Mouse (Mus musculus): ENCODE results near the gene N4bp1. TPM values are rescaled to one million over a fixed set of nuclear protein-coding genes. Genes with fewer than 3 reads are reported as not detected.

Gene N4bp1
- polyA plus RNA-seq, 1 experiment from 2014 or later = 35.2 TPM

DNA sequence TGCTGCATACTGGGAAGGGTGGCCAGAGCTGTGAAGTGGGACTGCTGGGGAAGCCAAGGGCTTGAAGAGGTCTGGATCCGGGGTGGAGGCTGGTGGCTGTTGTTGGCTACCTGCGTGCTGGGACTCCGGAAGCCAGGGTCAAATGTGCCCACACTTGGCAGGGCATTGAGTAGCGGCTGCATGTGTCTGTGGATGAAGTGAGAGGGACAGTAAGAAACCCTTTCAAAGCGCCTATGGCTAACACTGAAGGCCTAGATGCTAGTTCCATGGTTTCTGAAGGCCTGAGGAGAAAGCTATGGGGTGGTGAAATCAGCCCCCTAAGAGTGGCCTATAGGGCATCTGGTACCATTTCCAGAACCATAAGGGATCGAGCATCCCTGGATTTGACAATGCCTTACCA is 40.2 kb downstream of the N4bp1 start:
- POLR2A ChIA-PET = no interaction called here
- DNase-seq (ENCODE audit: low read depth, low spot score) (no peak), ATAC-seq (no peak)
- CTCF ChIA-PET = interaction anchor here (1.0 to 2.6 kb wide), 2 partner anchors 9 to 10 kb away, joined by 3 to 8 read pairs; no protein-coding TSS in a partner anchor
- no peak for TF ChIP-seq CTCF (IDR thresholded peaks at IDR 0.05)
- H3K27me3 ChIP-seq = no peaks in the 10 kb centered on the region
- in situ Hi-C loops (cut with MboI; ENCODE audit: low pct_unique_long_range_greater_than_20kb) = no loop called here

DNA sequence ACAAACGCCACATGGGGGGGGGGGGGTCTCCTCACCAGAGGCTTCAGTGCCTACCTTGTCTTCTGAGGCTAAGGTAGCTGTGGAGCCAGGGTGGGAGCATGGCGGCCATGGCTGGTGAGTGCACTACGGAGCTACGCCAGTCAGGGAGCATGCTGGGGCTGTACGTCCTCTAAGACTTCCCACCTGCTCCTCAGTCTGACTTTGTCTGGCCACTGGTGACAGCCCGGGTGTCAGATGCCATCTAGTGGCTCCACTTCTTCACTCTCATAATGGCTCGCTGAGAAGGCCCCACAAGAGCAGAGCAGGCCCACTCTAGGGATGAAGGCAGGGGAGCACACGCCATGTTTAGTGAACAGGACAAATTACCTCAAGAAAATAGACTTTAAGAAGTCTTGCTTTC is 41.2 kb downstream of the N4bp1 start:
- ATAC-seq (no peak), DNase-seq (ENCODE audit: low read depth, low spot score) (no peak)
- ChIA-PET CTCF (interaction anchor here (0.6 to 2.6 kb wide), 3 partner anchors 9 to 61 kb away, joined by 3 to 8 read pairs (median 3); no protein-coding TSS in a partner anchor), POLR2A (interaction anchor here (0.7 to 1.1 kb wide), 2 partner anchors 10 to 74 kb away, joined by 3 to 4 read pairs; no protein-coding TSS in a partner anchor)
- no peak for TF ChIP-seq CTCF (IDR thresholded peaks at IDR 0.05)
- no peaks in the 10 kb centered on the region for H3K27me3 ChIP-seq
- in situ Hi-C loops (cut with MboI; ENCODE audit: low pct_unique_long_range_greater_than_20kb) = no loop called here

DNA sequence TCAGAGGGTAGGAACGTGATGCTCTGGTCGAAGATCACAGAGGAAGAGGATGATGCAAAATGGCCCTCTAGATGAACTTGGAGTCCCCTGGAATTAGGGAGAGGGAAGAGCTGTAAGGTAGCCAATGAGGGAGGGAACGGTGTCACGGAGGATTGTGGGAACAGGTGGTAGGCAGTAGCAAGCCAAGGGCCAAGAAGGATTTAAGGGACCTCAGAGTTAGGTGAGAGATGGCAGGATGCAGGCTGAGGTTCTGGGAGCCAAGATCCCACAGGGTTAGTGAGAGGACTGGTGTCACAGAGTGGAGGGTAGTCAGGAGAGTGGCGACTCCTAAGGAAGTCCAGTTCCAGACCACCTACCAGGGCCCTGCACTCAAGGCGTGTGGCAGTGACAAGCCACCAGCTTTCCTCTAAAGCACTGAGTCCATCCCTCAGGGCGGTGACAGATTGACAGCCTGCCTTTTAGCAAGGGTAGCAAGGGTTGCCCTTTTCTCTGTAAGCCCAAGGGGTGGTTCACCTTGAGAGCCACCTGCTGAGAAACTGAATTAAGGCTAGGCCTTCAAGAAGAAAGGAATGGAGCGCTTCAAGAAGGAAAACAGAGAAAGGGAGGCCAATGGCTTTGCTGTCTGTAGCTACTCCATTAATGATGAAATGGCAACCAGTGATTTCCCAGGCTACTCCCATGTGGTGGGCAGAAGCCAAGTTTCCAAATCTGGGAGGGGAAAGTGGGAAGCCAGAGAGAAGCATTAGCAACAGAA is 43.3 kb downstream of the N4bp1 start:
- no peak for TF ChIP-seq CTCF (IDR thresholded peaks at IDR 0.05)
- H3K27me3 ChIP-seq = no peaks in the 10 kb centered on the region
- CTCF ChIA-PET = no interaction called here
- DNase-seq (ENCODE audit: low read depth, low spot score) (no peak), ATAC-seq (no peak)
- POLR2A ChIA-PET = interaction anchor here (0.6 kb wide), 1 partner anchor 414 kb away, joined by 3 read pairs; no protein-coding TSS in a partner anchor
- in situ Hi-C loops (cut with MboI; ENCODE audit: low pct_unique_long_range_greater_than_20kb) = no loop called here

DNA sequence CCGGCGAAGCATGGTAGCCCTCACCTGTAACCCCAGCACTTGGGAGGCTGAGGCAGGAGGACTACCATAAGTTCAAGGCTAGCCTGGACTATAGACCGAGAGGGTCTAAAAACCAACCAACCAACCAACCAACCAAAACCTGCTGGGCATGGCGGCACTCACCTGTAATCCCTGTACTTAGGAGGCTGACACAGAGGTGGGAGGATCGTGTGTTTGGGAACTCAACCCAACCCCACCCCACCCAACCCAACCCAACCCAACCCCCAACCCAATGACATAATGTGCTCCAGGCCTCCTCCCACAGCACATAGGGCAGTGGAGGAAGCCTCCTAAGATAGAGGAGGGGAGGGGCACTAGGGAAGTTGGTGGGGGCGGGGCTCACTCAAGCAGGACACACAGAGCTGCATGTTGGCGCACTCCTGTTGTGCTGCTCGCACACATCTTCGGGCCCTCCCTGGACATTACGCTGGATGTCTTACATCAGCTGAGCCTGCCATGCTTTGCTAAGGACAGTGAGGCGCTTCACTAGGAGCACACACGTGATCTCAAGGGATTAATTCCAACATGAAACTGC is 44.9 kb downstream of the N4bp1 start:
- H3K27me3 ChIP-seq = no peaks in the 10 kb centered on the region
- DNase-seq (ENCODE audit: low read depth, low spot score) (no peak), ATAC-seq (no peak)
- POLR2A ChIA-PET = no interaction called here
- CTCF ChIA-PET = no interaction called here
- in situ Hi-C loops (cut with MboI; ENCODE audit: low pct_unique_long_range_greater_than_20kb) = no loop called here
- TF ChIP-seq CTCF (IDR thresholded peaks at IDR 0.05) = no peak

DNA sequence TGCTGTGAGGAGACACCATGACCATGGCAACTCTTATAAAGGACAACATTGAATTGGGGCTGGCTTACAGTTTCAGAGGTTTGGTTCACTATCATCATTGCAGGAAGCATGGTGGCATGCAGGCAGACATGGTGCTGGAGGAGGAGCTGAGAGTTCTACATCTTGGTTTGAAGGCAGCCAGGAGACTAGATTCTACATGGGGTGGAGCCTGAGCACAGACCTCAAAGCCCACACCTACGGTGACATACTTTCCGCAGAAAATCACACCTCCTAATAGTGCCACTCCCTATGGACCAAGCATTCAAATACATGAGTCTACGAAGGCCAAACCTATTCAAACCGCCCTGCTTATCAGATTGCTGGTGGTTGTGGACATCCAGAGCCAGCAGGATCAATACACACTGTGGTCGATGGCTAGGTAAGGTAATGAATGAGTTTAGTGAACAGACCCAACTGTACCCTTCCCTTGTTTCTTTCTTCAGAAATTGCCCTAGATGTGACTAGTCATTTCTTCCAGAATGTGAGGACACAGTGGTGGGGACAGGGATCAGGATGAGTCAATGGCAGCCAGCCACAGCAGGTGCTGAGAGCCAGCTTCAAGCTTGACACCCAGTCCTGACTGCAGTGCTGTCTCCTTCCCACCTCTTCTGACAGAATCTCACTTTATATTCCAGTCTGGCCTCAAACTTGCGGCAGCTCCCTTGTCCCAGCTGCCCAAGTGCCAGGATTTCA is 46.2 kb downstream of the N4bp1 start:
- ChIA-PET POLR2A (no interaction called here), CTCF (no interaction called here)
- no peak for ATAC-seq
- no peak for TF ChIP-seq CTCF (IDR thresholded peaks at IDR 0.05)
- in situ Hi-C loops (cut with MboI; ENCODE audit: low pct_unique_long_range_greater_than_20kb) = no loop called here
- H3K27me3 ChIP-seq = no peaks in the 10 kb centered on the region
- DNase-seq (ENCODE audit: low read depth, low spot score) = no peak

DNA sequence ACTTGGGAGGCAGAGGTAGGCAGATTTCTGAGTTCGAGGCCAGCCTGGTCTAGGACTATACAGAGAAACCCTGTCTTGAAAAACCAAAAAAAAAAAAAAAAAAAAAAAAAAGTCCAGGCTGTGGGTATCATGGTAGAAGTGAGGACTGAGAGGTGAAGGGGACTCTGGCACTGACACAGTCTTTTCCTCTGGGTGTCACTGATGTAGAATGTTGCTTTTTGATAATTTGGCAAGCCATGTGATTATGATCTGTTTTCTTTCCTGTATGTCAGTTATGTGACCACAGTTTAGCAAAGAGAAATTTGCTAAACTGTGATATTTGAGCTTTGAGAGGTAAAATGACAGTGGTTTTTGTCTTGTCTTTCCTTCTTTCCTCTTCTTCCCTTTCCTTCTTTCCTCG is 47.8 kb downstream of the N4bp1 start:
- POLR2A ChIA-PET = no interaction called here
- in situ Hi-C loops (cut with MboI; ENCODE audit: low pct_unique_long_range_greater_than_20kb) = no loop called here
- no peaks in the 10 kb centered on the region for H3K27me3 ChIP-seq
- TF ChIP-seq CTCF (IDR thresholded peaks at IDR 0.05) = no peak
- DNase-seq (ENCODE audit: low read depth, low spot score) (no peak), ATAC-seq (no peak)
- CTCF ChIA-PET = no interaction called here

DNA sequence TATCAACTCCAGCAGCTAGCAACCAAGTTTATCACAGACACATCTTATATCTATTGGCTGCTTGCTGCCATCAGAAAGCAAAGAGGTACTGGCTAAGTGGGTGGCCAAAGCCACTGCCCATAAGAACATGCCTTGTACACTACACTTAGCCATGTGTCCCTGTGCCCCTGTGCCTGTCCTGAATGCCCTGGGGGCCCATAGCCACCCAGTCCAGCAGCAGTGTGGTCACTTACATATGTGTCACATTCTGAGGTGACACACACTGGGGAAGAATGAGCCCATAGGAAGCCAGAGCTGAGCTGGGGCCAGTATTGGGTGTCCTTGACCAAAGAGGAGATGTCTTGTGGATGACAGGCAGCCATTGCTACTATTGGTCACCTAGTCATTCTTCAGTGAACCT is 49.2 kb downstream of the N4bp1 start:
- H3K27me3 ChIP-seq = no peaks in the 10 kb centered on the region
- in situ Hi-C loops (cut with MboI; ENCODE audit: low pct_unique_long_range_greater_than_20kb) = no loop called here
- CTCF ChIA-PET = interaction anchor here (2.7 kb wide), 1 partner anchor 8 kb away, joined by 8 read pairs; no protein-coding TSS in a partner anchor
- ATAC-seq (no peak), DNase-seq (ENCODE audit: low read depth, low spot score) (no peak)
- no peak for TF ChIP-seq CTCF (IDR thresholded peaks at IDR 0.05)
- POLR2A ChIA-PET = no interaction called here

DNA sequence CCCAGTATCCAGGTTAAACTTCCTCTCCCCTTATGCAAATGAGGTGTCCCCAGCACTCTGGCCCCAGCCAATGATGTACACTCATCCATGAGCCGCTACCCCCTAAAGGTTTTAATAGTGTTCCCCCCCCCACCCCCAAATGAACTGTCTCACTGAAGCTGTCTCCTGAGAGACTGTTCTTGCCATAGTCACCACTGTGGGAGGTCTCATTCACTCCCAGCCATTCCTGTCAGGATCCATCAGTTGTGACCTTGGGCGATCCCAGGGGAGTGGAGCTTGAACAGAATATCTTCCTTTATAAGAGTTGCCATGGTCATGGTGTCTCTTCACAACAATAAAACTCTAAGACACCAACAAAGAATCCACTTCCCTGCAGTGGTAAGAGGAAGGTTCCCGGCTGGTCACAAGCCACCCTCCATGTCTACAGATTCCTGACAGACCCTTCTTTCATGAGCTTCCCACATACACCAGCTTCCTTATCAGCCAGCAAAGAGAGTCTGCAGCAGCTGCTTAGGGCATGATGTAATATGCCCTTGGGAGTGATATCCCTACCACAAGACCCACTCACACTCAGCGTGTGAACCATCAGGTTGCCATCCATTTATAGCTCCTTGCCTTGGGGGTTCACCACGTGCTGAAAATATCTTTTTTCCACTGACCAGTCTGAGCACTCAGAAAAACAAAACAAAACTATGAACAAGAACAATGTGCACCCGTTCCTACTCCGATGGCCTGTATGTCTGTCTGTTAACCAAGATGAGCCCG is 50.4 kb downstream of the N4bp1 start:
- H3K27me3 ChIP-seq = no peaks in the 10 kb centered on the region
- ChIA-PET POLR2A (interaction anchor here (0.6 kb wide), 1 partner anchor 43 kb away, joined by 3 read pairs; no protein-coding TSS in a partner anchor), CTCF (interaction anchor here (2.7 kb wide), 1 partner anchor 10 kb away, joined by 8 read pairs; no protein-coding TSS in a partner anchor)
- TF ChIP-seq CTCF (IDR thresholded peaks at IDR 0.05) = no peak
- in situ Hi-C loops (cut with MboI; ENCODE audit: low pct_unique_long_range_greater_than_20kb) = no loop called here
- ATAC-seq (peak; percentile 10), DNase-seq (ENCODE audit: low read depth, low spot score) (no peak)

DNA sequence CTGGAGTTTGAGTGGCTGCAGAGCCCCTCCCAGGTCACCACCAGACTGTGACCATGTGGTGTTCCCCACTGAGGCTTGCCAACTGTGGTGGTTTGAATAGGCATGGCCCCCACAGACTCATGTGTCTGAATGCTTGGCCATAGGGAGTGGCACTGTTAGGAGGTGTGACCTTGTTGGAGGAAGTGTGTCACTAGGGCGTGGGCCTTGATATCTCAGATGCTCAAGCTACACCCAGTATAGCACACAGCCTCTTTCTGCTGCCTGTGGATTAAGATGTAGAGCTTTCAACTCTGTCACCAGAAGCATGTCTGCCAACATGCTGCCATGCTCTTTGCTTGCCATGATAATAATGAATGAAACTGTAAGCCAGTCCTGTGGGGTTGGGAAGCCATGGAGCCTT is 51.1 kb downstream of the N4bp1 start:
- H3K27me3 ChIP-seq = no peaks in the 10 kb centered on the region
- no peak for ATAC-seq
- DNase-seq (ENCODE audit: low read depth, low spot score) = no peak
- no peak for TF ChIP-seq CTCF (IDR thresholded peaks at IDR 0.05)
- in situ Hi-C loops (cut with MboI; ENCODE audit: low pct_unique_long_range_greater_than_20kb) = no loop called here
- POLR2A ChIA-PET = interaction anchor here (0.6 kb wide), 1 partner anchor 43 kb away, joined by 3 read pairs; no protein-coding TSS in a partner anchor
- CTCF ChIA-PET = interaction anchor here (2.7 kb wide), 1 partner anchor 10 kb away, joined by 8 read pairs; no protein-coding TSS in a partner anchor

DNA sequence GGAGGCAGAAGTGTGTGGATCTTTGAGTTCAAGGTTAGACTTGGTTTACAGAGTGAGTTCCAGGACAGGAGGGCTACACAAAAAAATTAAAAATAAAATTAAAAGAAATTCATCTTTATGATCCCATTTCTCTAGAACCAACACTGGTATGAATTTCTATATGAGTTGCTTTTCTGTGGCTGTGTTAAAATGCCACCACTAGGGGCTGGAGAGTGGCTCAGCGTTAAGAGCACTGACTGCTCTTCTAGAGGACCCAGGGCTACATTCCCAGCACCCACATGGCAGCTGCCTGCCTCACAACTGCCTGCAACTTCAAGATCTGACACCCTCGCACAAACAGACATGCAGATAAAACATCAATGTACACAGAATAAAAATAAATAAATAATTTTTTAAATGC is 56.1 kb downstream of the N4bp1 start:
- no peak for ATAC-seq
- in situ Hi-C loops (cut with MboI; ENCODE audit: low pct_unique_long_range_greater_than_20kb) = no loop called here
- POLR2A ChIA-PET = no interaction called here
- CTCF ChIA-PET = no interaction called here
- H3K27me3 ChIP-seq = no peaks in the 10 kb centered on the region
- TF ChIP-seq CTCF (IDR thresholded peaks at IDR 0.05) = peak; percentile 21
- no peak for DNase-seq (ENCODE audit: low read depth, low spot score)
